Mouse (Mus musculus): ENCODE measurements at regions not wholly inside any gene's neighbourhood (a gene's known extent, or its start where the extent isn't known, plus 50 kb on each side); places are given as distances from the start of the nearest gene placed in this dataset.
"Not testable (repeated sequence)": the region's sequence is repeated elsewhere in the genome, so short reads cannot be mapped to it uniquely, and the experiment has no call there.

DNA sequence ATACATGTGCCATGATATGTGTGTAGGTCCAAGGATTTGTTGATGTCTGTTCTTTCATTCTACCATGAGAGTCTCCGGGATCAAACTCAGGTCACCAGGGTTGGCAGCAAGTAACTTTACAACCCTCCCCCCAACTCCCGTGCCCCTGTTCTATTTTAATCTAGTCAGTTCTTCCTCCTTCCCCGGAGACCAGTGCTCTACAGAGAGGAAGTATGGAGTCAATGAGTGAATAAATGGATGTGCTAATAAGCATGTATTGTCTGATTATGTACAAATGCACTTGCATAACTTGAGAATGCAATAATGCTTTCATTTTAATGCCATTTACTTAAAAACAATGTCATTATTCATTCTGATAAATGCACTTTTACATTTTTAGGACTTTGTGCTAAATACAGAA is 79.1 kb upstream of the Tbl1xr1 start:
- DNase-seq (ENCODE audit: low spot score), result no peak

DNA sequence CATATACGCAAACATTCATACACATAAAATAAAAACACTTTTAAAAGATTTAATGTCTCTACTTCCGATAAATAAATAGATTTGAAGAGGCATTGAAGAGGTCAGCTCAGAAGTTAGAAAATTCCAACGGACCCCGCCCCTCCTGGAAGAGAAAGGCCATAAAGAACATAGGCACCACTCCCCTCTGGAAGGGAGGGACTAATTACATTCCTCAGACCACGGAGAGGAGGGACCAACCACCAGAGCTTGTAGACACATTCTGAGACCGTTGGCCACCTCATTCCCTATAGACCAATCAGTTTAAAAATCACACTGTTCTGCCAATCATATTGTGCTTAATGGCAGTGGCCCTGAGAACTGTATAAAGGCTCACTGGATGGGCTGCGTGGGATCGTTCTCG is 71.0 kb upstream of the Tbl1xr1 start:
- DNase-seq (ENCODE audit: low spot score), result no peak

DNA sequence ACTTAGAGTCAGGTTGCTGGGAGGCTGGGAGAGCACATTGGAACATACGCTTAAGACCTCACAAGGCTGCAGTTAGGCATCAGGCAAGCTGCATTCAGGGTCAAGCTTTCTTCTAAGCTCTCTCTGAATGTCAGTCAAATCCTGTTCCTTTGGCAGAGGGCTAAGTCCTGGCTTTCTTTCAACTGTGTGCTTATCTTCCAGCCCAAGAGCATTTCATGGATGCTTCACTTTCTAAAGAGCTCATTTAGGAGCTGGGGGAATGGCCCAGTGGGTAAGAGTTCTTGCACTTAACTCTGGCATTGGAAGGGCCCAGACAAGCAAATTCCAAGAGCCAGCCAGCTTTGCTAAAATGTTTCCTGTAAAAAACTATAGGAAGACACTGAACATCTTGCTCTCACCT is 70.3 kb upstream of the Tbl1xr1 start:
- DNase-seq (ENCODE audit: low spot score), result no peak

DNA sequence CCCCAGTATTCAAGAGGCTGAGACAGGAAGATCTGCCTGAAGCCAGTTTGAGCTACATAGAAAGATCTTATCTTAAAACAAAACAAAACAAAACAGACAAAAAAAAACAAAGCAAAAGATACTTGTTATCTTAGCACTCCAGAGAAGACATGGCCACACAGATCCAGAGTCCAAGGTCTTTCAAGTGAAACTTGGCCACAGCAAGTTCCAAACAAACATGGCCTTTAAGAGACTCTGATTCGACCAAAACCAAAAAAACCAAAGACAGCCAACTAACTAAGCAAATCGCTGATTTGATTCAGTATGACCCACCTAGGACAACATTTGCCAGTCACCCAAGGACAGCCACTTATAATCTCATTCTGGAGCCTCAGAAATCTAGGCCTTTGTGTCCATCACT is 69.8 kb upstream of the Tbl1xr1 start:
- DNase-seq (ENCODE audit: low spot score), result peak; percentile 29

DNA sequence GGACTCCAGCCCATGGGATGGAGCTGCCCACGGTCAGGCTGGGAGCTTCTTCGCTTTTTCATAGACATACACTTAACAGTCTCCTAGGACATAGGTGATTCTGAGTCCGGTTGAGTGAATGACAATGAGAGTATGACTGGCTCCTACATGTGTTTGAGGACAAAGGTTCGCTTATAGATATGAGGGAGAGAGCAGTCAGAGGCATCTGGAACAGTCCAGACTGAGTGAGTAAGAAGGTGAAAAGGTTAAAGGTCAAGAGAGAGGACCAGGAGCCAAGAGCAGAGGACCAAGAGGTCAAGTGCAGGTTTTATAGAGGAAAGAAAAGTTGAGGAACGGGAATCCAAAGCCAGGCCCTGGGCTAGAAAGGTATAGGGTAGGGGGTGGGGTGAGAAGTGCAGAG is 68.7 kb upstream of the Tbl1xr1 start:
- DNase-seq (ENCODE audit: low spot score), result peak; percentile 19

DNA sequence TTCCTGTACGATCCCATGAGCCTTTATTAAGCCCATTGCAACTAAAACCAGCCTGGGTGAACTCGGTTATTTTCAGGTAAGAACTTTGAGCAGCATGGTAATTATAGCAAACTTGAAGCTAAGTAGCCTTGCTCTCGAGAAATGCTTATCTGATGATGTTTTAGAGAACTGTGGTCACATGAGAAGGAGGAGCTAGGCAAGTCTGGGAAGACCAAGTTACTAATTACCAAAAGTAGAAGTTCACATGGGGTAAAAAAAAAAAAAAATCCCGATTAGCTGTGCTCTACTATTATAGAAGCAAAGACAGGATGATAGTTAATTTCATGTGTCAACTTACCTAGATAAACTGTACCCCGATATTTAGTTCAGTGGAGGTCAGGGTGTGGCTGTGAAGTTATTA is 68.0 kb upstream of the Tbl1xr1 start:
- DNase-seq (ENCODE audit: low spot score), result no peak

DNA sequence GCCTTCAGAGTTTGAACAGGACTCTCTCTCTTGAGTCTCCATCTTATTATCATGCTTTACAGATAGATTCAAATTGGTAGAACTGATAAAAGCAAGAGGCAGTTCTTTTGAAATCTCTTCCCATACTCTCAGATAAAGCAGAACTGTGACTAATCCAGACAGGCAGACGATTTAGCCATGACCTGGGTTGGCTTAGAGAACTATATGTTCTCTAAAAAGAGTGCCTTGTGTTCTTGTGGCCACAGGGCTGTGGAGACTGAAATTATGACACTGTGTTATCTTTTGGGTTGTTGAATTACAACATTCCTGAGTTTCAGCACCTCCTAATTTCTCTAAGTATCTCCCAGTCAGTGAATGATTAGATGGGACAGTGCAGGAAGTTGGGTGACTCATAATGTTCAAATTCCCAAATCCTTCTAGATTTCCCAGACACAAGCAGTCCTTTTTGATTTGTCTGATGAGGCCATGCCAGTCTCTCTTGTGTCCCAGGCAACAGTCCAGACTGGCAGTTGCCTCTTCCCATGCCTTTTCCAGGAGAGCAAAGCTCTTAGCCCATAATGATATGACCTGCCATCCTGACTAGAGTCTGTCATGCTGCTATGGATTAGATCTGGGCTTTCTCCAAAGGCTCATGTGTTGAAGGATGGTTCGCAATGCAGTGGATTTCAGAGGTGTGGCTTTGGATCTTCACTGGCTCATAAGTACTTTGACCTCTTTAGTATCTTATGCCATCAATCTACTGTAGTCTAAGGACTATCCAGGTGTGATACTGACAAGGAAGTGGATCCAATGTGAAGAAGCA is 66.4 kb upstream of the Tbl1xr1 start:
- no peak for DNase-seq (ENCODE audit: low spot score)

DNA sequence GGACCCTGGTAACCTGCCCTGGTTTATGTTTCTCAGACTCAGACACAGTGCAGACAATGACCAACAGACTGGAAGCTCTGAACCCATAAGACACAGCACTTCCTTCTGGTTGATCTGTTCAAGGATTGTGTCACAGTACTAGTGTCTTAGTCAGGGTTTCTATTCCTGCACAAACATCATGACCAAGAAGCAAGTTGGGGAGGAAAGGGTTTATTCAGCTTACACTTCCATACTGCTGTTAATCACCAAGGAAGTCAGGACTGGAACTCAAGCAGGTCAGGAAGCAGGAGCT is 65.8 kb upstream of the Tbl1xr1 start:
- DNase-seq (ENCODE audit: low spot score), result not testable (repeated sequence)

DNA sequence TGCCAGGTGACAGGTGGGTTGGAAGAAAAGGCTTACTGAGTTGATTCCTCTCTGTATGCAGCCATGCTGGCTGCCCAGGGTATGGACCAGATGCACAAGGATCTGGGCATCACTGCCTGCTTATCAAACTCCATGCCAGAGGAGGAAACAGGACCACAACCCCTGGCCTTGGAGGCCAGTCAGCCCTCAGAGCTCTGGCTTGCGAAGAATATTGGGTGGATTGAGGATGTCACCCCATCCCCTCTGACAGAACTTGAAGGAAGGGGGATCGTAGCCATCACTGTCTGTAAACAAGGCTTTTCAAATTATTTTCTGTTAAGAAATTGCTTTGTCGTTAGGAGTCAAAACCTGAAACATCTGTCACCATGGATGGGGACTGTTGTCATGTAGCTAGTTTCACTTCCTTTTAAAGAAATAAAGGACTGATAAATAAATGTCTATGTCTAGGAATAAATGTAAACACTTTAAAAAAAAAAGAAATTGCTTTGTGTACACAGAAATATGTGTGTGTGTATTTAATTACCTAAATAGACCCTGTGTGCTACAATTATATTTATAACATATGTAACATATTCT is 55.0 kb upstream of the Tbl1xr1 start:
- no peak for DNase-seq (ENCODE audit: low spot score)

DNA sequence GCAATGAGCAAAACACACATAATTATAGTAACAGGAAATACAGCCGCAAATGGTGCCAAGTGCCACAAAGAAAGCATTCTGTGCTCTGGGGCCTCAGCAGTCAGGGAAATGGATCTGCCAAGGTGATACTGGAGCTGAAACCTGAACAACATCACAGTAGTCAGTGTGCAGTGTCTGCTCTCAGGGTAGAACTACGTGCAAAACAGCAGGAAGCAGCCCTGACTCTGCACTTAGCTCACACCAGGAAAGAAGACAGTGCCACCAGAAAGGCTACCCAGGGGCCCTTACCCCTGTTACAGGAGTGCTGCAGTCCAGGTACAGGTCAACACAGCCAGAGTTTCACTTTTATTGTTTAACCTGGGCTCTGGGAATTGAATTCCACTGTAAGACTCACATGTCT is 54.0 kb upstream of the Tbl1xr1 start:
- no peak for DNase-seq (ENCODE audit: low spot score)

DNA sequence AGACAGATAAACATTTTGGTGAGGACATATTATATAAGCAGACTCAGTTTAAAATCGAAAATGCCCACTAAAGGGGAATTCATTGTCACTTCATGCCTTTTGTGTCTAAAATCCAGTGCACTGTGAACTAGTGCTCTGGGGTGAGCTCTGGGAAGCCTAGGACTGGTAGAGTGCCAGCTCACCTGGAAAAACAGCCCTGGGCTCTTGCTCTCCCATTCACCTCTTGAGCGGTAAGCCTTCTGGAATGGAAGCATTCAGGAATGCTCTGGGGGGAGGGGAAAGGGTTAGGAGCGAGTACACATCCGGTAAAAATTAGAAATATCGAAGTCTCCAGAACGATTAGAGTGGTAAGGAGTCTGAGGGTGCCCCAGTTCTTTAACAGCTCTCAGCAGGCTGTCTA is 53.4 kb upstream of the Tbl1xr1 start:
- DNase-seq (ENCODE audit: low spot score), result no peak

DNA sequence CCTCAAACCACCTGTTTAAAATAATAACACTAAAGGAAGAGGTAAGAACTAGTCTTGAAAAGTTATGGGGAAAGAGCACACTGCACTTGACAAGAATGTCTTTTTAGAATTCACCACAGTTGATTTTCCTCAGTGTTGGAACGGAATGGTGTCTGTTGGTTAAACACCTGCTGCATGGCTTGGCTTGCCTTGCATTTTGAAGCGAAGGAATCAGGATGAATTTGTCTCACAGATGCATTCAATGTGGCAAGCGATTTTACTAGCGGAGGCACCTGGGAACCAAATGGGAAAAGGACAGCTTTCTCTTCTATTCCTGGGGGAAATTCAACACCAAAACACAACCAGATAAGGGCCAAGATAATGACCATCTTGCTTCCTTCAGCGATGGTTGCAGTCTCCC is 52.9 kb upstream of the Tbl1xr1 start:
- no peak for DNase-seq (ENCODE audit: low spot score)

DNA sequence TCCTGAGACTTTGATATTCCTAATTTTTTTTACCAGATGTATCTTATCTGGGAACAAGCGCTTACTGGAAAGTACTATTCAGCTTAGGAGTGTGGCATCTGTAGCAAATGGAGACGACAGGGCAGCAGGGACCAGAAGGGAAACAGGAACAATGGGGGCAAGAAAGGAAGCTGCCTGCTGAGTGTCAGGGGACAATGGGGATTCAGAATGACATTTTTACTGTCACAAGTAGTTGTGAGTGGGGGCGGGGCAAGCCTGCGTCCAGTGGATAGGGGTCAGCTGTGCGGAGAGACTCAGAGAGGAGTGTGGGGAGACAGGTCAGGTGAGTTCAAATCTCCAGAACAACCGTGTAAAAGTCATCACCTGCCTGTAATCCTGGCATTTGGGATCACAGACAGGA is 52.3 kb upstream of the Tbl1xr1 start:
- DNase-seq (ENCODE audit: low spot score), result peak; percentile 36

DNA sequence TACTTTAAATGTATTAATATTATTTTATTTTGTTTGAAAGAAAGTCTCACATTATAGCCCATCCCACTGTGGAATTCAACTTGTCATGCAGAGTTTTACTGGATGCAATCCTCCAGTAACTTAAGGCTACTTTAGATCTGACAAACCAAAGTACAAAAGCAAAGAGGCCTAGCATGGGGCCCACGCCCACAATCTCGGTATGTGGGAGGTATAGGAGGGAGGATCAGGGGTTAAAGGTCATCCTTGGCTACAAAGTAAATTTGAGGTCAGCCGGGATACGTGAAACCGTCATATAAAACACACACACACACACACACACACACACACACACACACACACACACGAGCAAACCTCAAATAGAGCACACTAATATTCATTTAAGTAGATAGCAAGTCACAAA is 51.3 kb upstream of the Tbl1xr1 start:
- DNase-seq (ENCODE audit: low spot score), result peak; percentile 35

DNA sequence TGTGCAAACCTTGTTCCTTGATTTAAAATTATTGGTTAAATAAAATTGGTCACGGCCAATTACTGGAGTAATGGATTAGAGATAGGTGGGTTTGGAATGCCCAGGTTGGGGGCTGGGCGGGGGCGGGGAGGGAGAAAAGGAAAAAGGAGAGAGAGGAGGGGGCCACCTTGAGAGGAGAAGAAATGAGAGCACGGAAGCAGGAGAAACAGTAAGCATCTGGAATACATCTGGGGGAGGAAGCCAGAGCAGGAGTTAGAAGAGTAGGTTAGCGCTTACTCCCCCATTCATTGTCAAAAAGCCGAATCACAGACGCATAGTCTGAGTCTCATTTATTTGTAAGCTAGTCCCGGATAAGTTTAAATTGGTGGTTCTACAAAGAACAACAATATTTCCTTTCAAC is 50.8 kb upstream of the Tbl1xr1 start:
- DNase-seq (ENCODE audit: low spot score), result no peak

Data from yolk sac, embryonic 10.5 days (tissue).